Mouse (Mus musculus): ENCODE measurements at regions not wholly inside any gene's neighbourhood (a gene's known extent, or its start where the extent isn't known, plus 50 kb on each side); places are given as distances from the start of the nearest gene placed in this dataset.

DNA sequence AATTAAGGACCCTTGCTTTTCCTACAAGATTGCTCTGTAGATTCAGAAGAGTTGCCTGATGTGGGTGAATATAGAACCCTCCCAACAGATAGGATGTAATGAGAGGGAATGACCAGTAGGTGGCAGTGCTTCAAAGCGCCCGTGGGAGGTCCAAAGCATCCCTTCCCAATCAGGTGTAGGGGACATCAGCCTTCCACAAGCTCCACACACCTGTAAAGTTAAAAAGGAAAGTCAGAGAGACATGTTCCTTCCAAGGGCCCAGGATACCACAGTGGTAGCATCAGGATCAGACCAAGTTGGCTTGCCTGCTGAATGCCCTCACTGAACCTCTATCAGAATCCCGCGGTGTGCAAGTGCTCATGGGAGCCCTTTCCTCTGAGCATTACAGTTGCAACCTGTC lies 75.7 kb upstream of the Zfp618 start:
- no peak overlapping the region for H3K27ac ChIP-seq (ENCODE audit: low read length)
- no peaks in the 10 kb centered on the region for H3K4me1 ChIP-seq (ENCODE audit: control insufficient read depth, insufficient read depth, low read length)
- no peak overlapping the region for H3K4me2 ChIP-seq (ENCODE audit: low read depth, low read length)
- no peak overlapping the region for H3K9ac ChIP-seq (ENCODE audit: low read length)
- no peaks in the 10 kb centered on the region for H3K9me3 ChIP-seq (replicated peaks; ENCODE audit: control insufficient read depth, low read length)
- 47% methylated on average over 4 of the region's 4 CpGs for WGBS
- peaks cover 3% of the 10 kb centered on the region; the same call in 1 of the 2 replicates for H3K27me3 ChIP-seq (ENCODE audit: control insufficient read depth, insufficient read depth, low read length)
- no peak for ATAC-seq (replicated peaks; ENCODE audit: extremely low read depth, insufficient read depth, low FRiP score)
- no peaks in the 10 kb centered on the region for H3K36me3 ChIP-seq (ENCODE audit: control insufficient read depth, insufficient read depth)
- no peak overlapping the region for H3K4me3 ChIP-seq (ENCODE audit: low read length)

DNA sequence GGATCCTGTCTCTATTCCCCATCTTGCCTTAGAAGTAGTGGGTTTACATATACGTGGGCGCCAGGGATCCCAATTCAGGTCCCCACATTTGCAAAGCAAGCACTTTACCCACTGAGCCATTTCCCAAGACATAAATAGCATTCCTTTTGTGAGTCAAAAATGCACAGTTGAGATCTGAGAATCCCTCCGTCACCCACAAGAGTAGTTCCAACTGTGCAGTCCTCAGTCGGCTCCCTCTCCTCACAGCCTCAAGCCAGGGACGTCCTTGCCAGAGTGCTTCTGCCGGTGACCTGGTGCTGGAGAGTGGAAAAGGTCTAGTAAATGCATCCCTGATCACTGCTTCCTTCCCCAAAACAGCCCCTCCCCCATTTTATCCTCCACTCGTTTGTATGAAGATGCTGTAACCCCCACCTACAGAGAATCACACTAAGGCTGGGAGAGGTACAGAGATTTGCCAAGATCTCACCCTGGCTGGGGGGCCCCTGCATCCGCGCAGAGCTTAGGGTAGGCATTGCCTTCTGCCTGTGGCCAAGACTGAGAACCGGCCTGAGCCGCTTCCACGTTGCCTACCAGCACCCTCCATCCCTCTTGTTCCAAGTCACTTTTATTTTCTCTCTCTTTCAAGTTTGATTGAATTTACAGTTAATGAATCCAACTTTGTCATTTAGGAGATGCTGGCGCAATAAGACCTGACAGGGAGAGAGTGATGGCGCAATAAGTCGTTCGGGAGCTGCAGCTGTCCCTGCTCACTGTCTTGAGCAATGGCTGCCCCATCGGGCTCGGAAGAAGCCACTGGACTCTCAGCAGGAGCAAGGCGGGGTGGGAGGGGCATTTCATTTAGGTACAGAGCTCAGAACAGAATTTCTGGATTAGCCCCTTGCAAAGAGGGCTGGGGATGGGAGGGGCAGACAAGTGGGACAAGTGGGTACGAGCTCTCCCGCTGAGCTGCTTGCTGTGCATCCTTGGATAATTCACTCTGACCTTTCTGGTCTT lies 74.5 kb upstream of the Zfp618 start:
- no peak for ATAC-seq (replicated peaks; ENCODE audit: extremely low read depth, insufficient read depth, low FRiP score)
- no peaks in the 10 kb centered on the region for H3K36me3 ChIP-seq (ENCODE audit: control insufficient read depth, insufficient read depth)
- peak overlapping the region; percentile 17; the same call in 1 of the 2 replicates for H3K4me2 ChIP-seq (ENCODE audit: low read depth, low read length)
- H3K4me3 ChIP-seq (ENCODE audit: low read length) = no peak overlapping the region; the same call in 1 of the 2 replicates
- peaks cover 3% of the 10 kb centered on the region; the same call in 1 of the 2 replicates for H3K27me3 ChIP-seq (ENCODE audit: control insufficient read depth, insufficient read depth, low read length)
- no peaks in the 10 kb centered on the region for H3K4me1 ChIP-seq (ENCODE audit: control insufficient read depth, insufficient read depth, low read length)
- H3K9ac ChIP-seq (ENCODE audit: low read length) = no peak overlapping the region
- 36% methylated on average over 21 of the region's 21 CpGs for WGBS
- no peak overlapping the region for H3K27ac ChIP-seq (ENCODE audit: low read length)
- no peaks in the 10 kb centered on the region for H3K9me3 ChIP-seq (replicated peaks; ENCODE audit: control insufficient read depth, low read length)

DNA sequence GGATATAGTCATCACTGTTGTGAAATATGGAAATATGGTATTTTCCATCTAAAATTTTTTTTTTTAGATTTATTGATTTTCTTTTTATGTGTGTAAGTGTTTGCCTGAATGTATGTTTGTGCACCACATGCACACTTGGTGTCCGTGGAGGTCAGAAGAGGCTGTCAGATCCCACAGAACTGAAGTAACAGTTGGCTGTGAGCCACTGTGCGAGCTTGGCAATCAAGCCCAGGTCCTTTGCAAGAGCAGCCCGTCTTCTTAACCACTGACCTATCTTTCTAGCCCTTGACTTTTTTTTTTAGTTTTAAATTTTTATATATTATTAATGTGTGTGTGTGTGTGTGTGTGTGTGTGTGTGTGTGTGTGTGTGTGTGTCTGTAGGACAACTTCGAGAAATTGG lies 52.5 kb upstream of the Zfp618 start:
- no peaks in the 10 kb centered on the region for H3K36me3 ChIP-seq (ENCODE audit: control insufficient read depth, insufficient read depth)
- H3K27ac ChIP-seq (ENCODE audit: low read length) = no peak overlapping the region
- 43% methylated on average over 4 of the region's 4 CpGs for WGBS
- H3K9me3 ChIP-seq (replicated peaks; ENCODE audit: control insufficient read depth, low read length) = no peaks in the 10 kb centered on the region
- H3K9ac ChIP-seq (ENCODE audit: low read length) = no peak overlapping the region
- H3K4me1 ChIP-seq (ENCODE audit: control insufficient read depth, insufficient read depth, low read length) = no peaks in the 10 kb centered on the region
- no peaks in the 10 kb centered on the region for H3K27me3 ChIP-seq (ENCODE audit: control insufficient read depth, insufficient read depth, low read length)
- ATAC-seq (replicated peaks; ENCODE audit: extremely low read depth, insufficient read depth, low FRiP score) = no peak
- H3K4me2 ChIP-seq (ENCODE audit: low read depth, low read length) = no peak overlapping the region
- no peak overlapping the region for H3K4me3 ChIP-seq (ENCODE audit: low read length)

All from heart, embryonic 16.5 days (tissue).